Mouse (Mus musculus) kidney, embryonic 14.5 days (tissue): ENCODE results near the gene Qsox1. TPM values are rescaled to one million over a fixed set of nuclear protein-coding genes. Genes with fewer than 3 reads are reported as not detected.

Experiments
- ATAC-seq: fragments of 200-750 bp; cut with Nextera tagmentation; 2 replicates; pipeline ENCODE4 v1.8.0; 2017; ENCODE audit warnings: moderate number of reproducible peaks, mild to moderate bottlenecking, moderate TSS enrichment, moderate library complexity; ENCODE audit not compliant: low FRiP score, low TSS enrichment
- H3K27ac ChIP-seq: fragments of 300-500 bp; sonication (generic); 2 replicates; pipeline ENCODE4 v1.5.1; 2014; ENCODE audit warnings: low read depth, mild to moderate bottlenecking, low read length, moderate library complexity, mixed read lengths
- H3K27me3 ChIP-seq: fragments of 300-500 bp; sonication (generic); 2 replicates; pipeline ENCODE4 v1.6.1; 2014; ENCODE audit warnings: mild to moderate bottlenecking, low read length; ENCODE audit not compliant: control insufficient read depth, insufficient read depth
- H3K36me3 ChIP-seq: fragments of 300-500 bp; sonication (generic); 2 replicates; pipeline ENCODE4 v1.6.1; 2014; ENCODE audit warnings: low read length, mixed read lengths; ENCODE audit not compliant: control insufficient read depth, insufficient read depth
- H3K4me1 ChIP-seq: fragments of 300-500 bp; sonication (generic); 2 replicates; pipeline ENCODE4 v1.6.1; 2014; ENCODE audit warnings: low read length, mixed read lengths; ENCODE audit not compliant: control insufficient read depth, insufficient read depth
- H3K4me2 ChIP-seq: fragments of 300-500 bp; sonication (generic); replicated peaks from 2 replicates; pipeline ENCODE4 v1.6.1; 2014; ENCODE audit warnings: low read depth, mild to moderate bottlenecking, low read length
- H3K4me3 ChIP-seq: fragments of 300-500 bp; sonication (generic); 2 replicates; pipeline ENCODE4 v1.5.1; 2014; ENCODE audit warnings: mild to moderate bottlenecking, low read length
- H3K9ac ChIP-seq: fragments of 300-500 bp; sonication (generic); 2 replicates; pipeline ENCODE4 v1.6.1; 2014; ENCODE audit warnings: low read depth, mild to moderate bottlenecking, low read length, moderate library complexity
- H3K9me3 ChIP-seq: fragments of 300-500 bp; sonication (generic); 2 replicates; pipeline ENCODE4 v1.6.1; 2016; ENCODE audit warnings: low read length; ENCODE audit not compliant: control insufficient read depth
- WGBS: fragments of 180-500 bp; shearing (Covaris S2); extraction: QIAGEN DNeasy Blood & Tissue Kit; methylation state at CpG from one replicate; pipeline ENCODE4 v1.1.7; 2014; 5-methylcytosine and 5-hydroxymethylcytosine counted together
- polyA plus RNA-seq: library from polyadenylated mRNA; unstranded; fragments of >200 nt; fragmentation: Nextera tagmentation; extraction: Ambion mirVana; gene quantifications from 2 replicates; pipeline ENCODE4 v1.2.1, GENCODE M21; 2014

Gene Qsox1
- polyA plus RNA-seq, 1 experiment from 2014 or later, result 11.0 TPM

GRCm38 (mm10) chr1:155758711-155759110 lies 54.0 kb downstream of the Qsox1 start:
- Histone ChIP-seq H3K27ac (no peak overlapping the region), H3K9ac (no peak overlapping the region), H3K4me2 (no peak overlapping the region), H3K4me1 (no peaks in the 10 kb centered on the region), H3K36me3 (no peaks in the 10 kb centered on the region), H3K4me3 (no peak overlapping the region), H3K27me3 (peaks cover 2% of the 10 kb centered on the region; the same call in 1 of the 2 replicates), H3K9me3 (no peaks in the 10 kb centered on the region)
- WGBS, result 83% methylated on average over 4 of the region's 4 CpGs
- no peak for ATAC-seq

- Histone ChIP-seq H3K4me2 (no peak overlapping the region), H3K4me1 (no peaks in the 10 kb centered on the region), H3K9me3 (no peaks in the 10 kb centered on the region), H3K27me3 (peaks cover 9% of the 10 kb centered on the region; the same call in 1 of the 2 replicates), H3K4me3 (no peak overlapping the region), H3K36me3 (no peaks in the 10 kb centered on the region), H3K27ac (no peak overlapping the region), H3K9ac (no peak overlapping the region)
- 58% methylated on average over 7 of the region's 7 CpGs for WGBS
- no peak for ATAC-seq
Measured at GRCm38 (mm10) chr1:155757621-155758020, 55.1 kb downstream of the Qsox1 start.

- Histone ChIP-seq H3K4me1 (peaks cover 6% of the 10 kb centered on the region; the same call in 1 of the 2 replicates), H3K27ac (no peak overlapping the region), H3K27me3 (peaks cover 48% of the 10 kb centered on the region), H3K9ac (no peak overlapping the region), H3K4me3 (no peak overlapping the region), H3K9me3 (no peaks in the 10 kb centered on the region), H3K4me2 (no peak overlapping the region), H3K36me3 (no peaks in the 10 kb centered on the region)
- no peak for ATAC-seq
- WGBS, result 77% methylated on average over 9 of the region's 9 CpGs
Measured at GRCm38 (mm10) chr1:155753411-155753810, 59.3 kb downstream of the Qsox1 start.

GRCm38 (mm10) chr1:155751484-155752255 lies 61.0 kb downstream of the Qsox1 start, which contains the start of gene Lhx4:
Gene Lhx4 (minus strand): TSS chr1:155751684.
- no peak for ATAC-seq
- Histone ChIP-seq H3K4me1 (peaks cover 6% of the 10 kb centered on the region; the same call in 1 of the 2 replicates), H3K27me3 (peaks cover 65% of the 10 kb centered on the region), H3K9me3 (no peaks in the 10 kb centered on the region), H3K36me3 (no peaks in the 10 kb centered on the region), H3K9ac (no peak within 1 kb of the TSS), H3K27ac (no peak within 1 kb of the TSS), H3K4me2 (no peak within 1 kb of the TSS), H3K4me3 (no peak within 1 kb of the TSS)
- WGBS, result 63% methylated on average over 6 of the region's 6 CpGs

- Histone ChIP-seq H3K27me3 (peaks cover 75% of the 10 kb centered on the region), H3K4me3 (no peak overlapping the region), H3K36me3 (no peaks in the 10 kb centered on the region), H3K9me3 (no peaks in the 10 kb centered on the region), H3K4me2 (no peak overlapping the region), H3K4me1 (peaks cover 6% of the 10 kb centered on the region; the same call in 1 of the 2 replicates), H3K9ac (no peak overlapping the region), H3K27ac (no peak overlapping the region)
- peak; percentile 95 for ATAC-seq
- WGBS, result 5% methylated on average over 11 of the region's 11 CpGs
Measured at GRCm38 (mm10) chr1:155750517-155751178, 62.0 kb downstream of the Qsox1 start.

GRCm38 (mm10) chr1:155747911-155748310 lies 64.8 kb downstream of the Qsox1 start:
- no peaks in the 10 kb centered on the region for H3K36me3 ChIP-seq
- WGBS, result 74% methylated on average over 5 of the region's 5 CpGs
- no peak overlapping the region for H3K9ac ChIP-seq
- no peak overlapping the region for H3K4me2 ChIP-seq
- no peak overlapping the region for H3K4me3 ChIP-seq
- no peaks in the 10 kb centered on the region for H3K9me3 ChIP-seq
- peaks cover 87% of the 10 kb centered on the region for H3K27me3 ChIP-seq
- no peak overlapping the region for H3K27ac ChIP-seq
- no peak for ATAC-seq
- peaks cover 7% of the 10 kb centered on the region; the same call in 1 of the 2 replicates for H3K4me1 ChIP-seq

- Histone ChIP-seq H3K27me3 (peaks cover 89% of the 10 kb centered on the region), H3K4me1 (peaks cover 13% of the 10 kb centered on the region), H3K9ac (no peak overlapping the region), H3K4me3 (no peak overlapping the region), H3K36me3 (no peaks in the 10 kb centered on the region), H3K27ac (no peak overlapping the region), H3K4me2 (no peak overlapping the region), H3K9me3 (no peaks in the 10 kb centered on the region)
- no peak for ATAC-seq
- WGBS, result 12% methylated on average over 8 of the region's 8 CpGs
Measured at GRCm38 (mm10) chr1:155747011-155747410, 65.7 kb downstream of the Qsox1 start.

GRCm38 (mm10) chr1:155742411-155743363 lies 70.0 kb downstream of the Qsox1 start:
- Histone ChIP-seq H3K27ac (no peak overlapping the region), H3K4me3 (peak overlapping the region; percentile 56), H3K36me3 (no peaks in the 10 kb centered on the region), H3K9ac (peak overlapping the region; percentile 23; the same call in 1 of the 2 replicates), H3K9me3 (no peaks in the 10 kb centered on the region), H3K4me1 (peaks cover 18% of the 10 kb centered on the region), H3K4me2 (peak overlapping the region; percentile 95), H3K27me3 (peaks cover 93% of the 10 kb centered on the region)
- peak; percentile 78 for ATAC-seq
- under 1% methylated on average over 77 of the region's 81 CpGs for WGBS
